Mouse (Mus musculus): ENCODE data around the gene Ttc21b. TPM values are rescaled to one million over a fixed set of nuclear protein-coding genes. Genes with fewer than 3 reads are reported as not detected.

Gene Ttc21b
- total RNA-seq (2023) = 0.61 and 0.63 TPM in 2 replicates

GRCm38 (mm10) chr2:66256220-66257131, at the start of gene Ttc21b:
TSS of gene Ttc21b (minus strand) at chr2:66256617.

Other genes with a start within 250 kb of the Ttc21b start
- gene Galnt3, start 131.6 kb downstream of the Ttc21b start, total RNA-seq (2023) = 11.0 and 11.8 TPM in 2 replicates
- gene Scn1a, start 184.2 kb upstream of the Ttc21b start, total RNA-seq (2023) = not detected in 2 replicates